Mouse (Mus musculus): ENCODE results near the gene Fkbp9.

GRCm38 (mm10) chr6:56787668-56788067 lies 44.2 kb upstream of the Fkbp9 start:
- TF ChIP-seq CTCF (IDR thresholded peaks at IDR 0.05; ENCODE audit: borderline replicate concordance, insufficient read depth, low read depth, low read length) (no peak), POLR2A (IDR thresholded peaks at IDR 0.05; ENCODE audit: borderline replicate concordance, insufficient read depth, low read length) (no peak)

Data from cerebellum, adult 2 months (tissue).